Mouse (Mus musculus) neutrophil, adult 83 days (primary cell): ENCODE results near the gene Gm17332. TPM values are rescaled to one million over a fixed set of nuclear protein-coding genes. Genes with fewer than 3 reads are reported as not detected.

ENCODE experiments used
- total RNA-seq, 2 experiments: library from RNA; stranded (reverse); gene quantifications; one replicate each; pipeline ENCODE4 v1.2.4; 2023

The Gm17332 gene
- total RNA-seq = not detected

GRCm38 (mm10) chr11:31182362-31182761 is at the start of gene Gm17332:
Gm17332 (minus strand) TSS chr11:31182462.

Other genes starting within 250 kb of the Gm17332 start
- 10 to 100 TPM; 16.4 to 23.7 TPM for gene Erlec1, start 228.1 kb downstream of the Gm17332 start, total RNA-seq
- gene Chac2, start 196.1 kb downstream of the Gm17332 start, total RNA-seq = 1 to 10 TPM; 4.5 to 4.9 TPM
- not detected for gene Stc2, start 187.6 kb upstream of the Gm17332 start, total RNA-seq